Mouse (Mus musculus) small intestine, adult 2 months (tissue): Measurements from ENCODE around the gene Nlgn2.

Experiments
- CTCF ChIP-seq: fragments of 200-500 bp; IDR thresholded peaks from 2 replicates; pipeline ENCODE4 v1.5.1; 2012; ENCODE audit warnings: low read depth, mild to moderate bottlenecking, control low read depth, inconsistent platforms, low read length, moderate library complexity, mixed read lengths; ENCODE audit not compliant: insufficient replicate concordance, insufficient read length; ENCODE audit errors: extremely low read depth
- POLR2A ChIP-seq: fragments of 200-500 bp; IDR thresholded peaks from 2 replicates; pipeline ENCODE4 v1.6.1; 2012; ENCODE audit warnings: low read depth, mild to moderate bottlenecking, control low read depth, inconsistent platforms, low read length, moderate library complexity

GRCm38 (mm10) chr11:69836703-69837576 is 644 bp downstream of the Nlgn2 start:
- TF ChIP-seq POLR2A (no peak), CTCF (no peak)
